Comparison of ENCODE assay signal across 20 mouse cellular contexts in the genomic region with DNA sequence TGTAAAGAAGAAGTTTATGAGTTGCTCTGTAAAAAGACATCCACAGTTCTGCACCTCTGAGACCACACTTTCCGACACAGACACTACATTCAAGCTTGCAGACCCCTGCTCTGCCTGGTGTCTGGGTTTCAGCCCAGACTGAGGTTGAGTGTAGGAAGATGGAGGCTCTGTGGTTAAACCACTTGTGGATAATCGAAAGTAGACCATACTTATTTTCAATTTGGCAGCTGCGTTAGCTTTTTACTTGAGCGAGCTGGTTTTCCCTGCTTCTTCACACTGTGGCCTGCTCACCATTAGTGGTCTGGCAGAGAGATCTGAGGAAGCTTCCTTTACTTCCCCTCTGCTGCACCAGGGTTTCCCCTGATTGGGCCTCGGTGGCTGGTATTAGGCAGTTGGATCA.
"Had no signal": no experiment of that assay in that cellular context is flagged by ENCODE, and none has a peak within 500 bp of the region (broad histone marks: within the 10 kb centered on the region; RNA-seq: fewer than 3 reads in every experiment).

No protein-coding gene starts in this region.

- H3K9me3 ChIP-seq: kidney, embryonic 15.5 days; limb, embryonic 12.5 days; liver, embryonic 13.5 days; midbrain, embryonic 13.5 days; neural tube, embryonic 13.5 days; stomach, embryonic 15.5 days had no signal

- H3K4me3 ChIP-seq: kidney, embryonic 15.5 days; limb, embryonic 12.5 days; liver, embryonic 13.5 days; midbrain, embryonic 13.5 days; myocyte; neural tube, embryonic 13.5 days; stomach, embryonic 15.5 days had no signal

- H3K36me3 ChIP-seq: kidney, embryonic 15.5 days; liver, embryonic 13.5 days; midbrain, embryonic 13.5 days; neural tube, embryonic 13.5 days; stomach, embryonic 15.5 days had no signal

- H3K27ac ChIP-seq: kidney, embryonic 15.5 days; limb, embryonic 12.5 days; liver, embryonic 13.5 days; macrophage; midbrain, embryonic 13.5 days; neural tube, embryonic 13.5 days; stomach, embryonic 15.5 days had no signal

- H3K4me1 ChIP-seq: kidney, embryonic 15.5 days; stomach, embryonic 15.5 days had no signal

- H3K4me2 ChIP-seq: kidney, embryonic 15.5 days; limb, embryonic 12.5 days; liver, embryonic 13.5 days; lung, embryonic 14.5 days; midbrain, embryonic 13.5 days; neural tube, embryonic 13.5 days; stomach, embryonic 15.5 days had no signal

- ATAC-seq: lung, postnatal 0 days; midbrain, embryonic 13.5 days; midbrain, embryonic 16.5 days had no signal

- DNase-seq: kidney, adult 11 months; kidney, adult 8-10 months; kidney, postnatal 10 days; kidney, postnatal 36 days; layer of hippocampus, adult 9-11 months; liver, embryonic 13.5 days; lung, embryonic 14.5 days; retina, postnatal 1 day; right cerebral cortex, postnatal 25 days; spleen, adult 18-20 months; thymus, postnatal 25 days had no signal

- H3K27me3 ChIP-seq: kidney, embryonic 15.5 days; limb, embryonic 12.5 days; liver, embryonic 13.5 days; midbrain, embryonic 13.5 days; neural tube, embryonic 13.5 days; stomach, embryonic 15.5 days had no signal

- H3K9ac ChIP-seq: kidney, embryonic 15.5 days; limb, embryonic 12.5 days; liver, embryonic 13.5 days; lung, embryonic 14.5 days; midbrain, embryonic 13.5 days; neural tube, embryonic 13.5 days; stomach, embryonic 15.5 days had no signal
